Mouse (Mus musculus): ENCODE data around the gene Eif4a2. TPM values are rescaled to one million over a fixed set of nuclear protein-coding genes. Genes with fewer than 3 reads are reported as not detected.

Gene Eif4a2
- total and polyA plus RNA-seq, 3 experiments: 358 to 660 (median 475) TPM

DNA sequence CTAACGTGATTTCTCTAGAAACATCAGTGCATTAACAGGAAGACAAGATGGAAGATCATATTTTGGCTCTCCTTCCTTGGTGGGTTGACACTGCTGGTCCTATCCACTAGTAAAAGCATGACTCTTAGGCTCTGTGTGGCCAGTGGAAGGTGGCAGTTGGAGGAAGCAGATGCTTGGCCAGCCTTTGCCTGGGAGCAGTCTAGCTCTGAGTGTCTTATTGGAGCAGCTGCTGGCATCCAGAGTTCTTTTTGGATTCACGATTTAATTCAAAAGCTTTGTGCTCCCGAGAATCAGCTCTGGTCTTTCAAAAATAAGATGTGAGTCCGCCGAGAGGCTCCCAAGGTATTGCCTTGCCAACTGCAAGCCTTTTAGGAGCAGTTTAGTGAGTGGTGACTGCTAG lies 38.0 kb downstream of the Eif4a2 start:
- H3K4me2 ChIP-seq (ENCODE audit: insufficient read depth, low read depth, poor library complexity, severe bottlenecking): no peak overlapping the region
- in situ Hi-C loops (cut with MboI; ENCODE audit: low pct_ligation_motif_present, low pct_unique_long_range_greater_than_20kb, low sequenced_read_pairs) (loop anchor here (5.0 to 10.0 kb wide), 2 partner anchors 137 to 290 kb away; no protein-coding TSS in a partner anchor), dilution Hi-C loops (cut with MboI; ENCODE audit: extremely low pct_ligation_motif_present, extremely low pct_unique_long_range_greater_than_20kb, low sequenced_read_pairs) (no loop called here)
- H3K4me1 ChIP-seq (ENCODE audit: control insufficient read depth in 1 of 2, insufficient read depth in 2 of 2): peaks cover 16 to 52% of the 10 kb centered on the region in 2 experiments; a peak in 3 of 4 replicates
- no peaks in the 10 kb centered on the region for H3K9me3 ChIP-seq (replicated peaks; ENCODE audit: low read length)
- H3K79me2 ChIP-seq (replicated peaks; ENCODE audit: control insufficient read depth, extremely low read depth, insufficient read depth, poor library complexity, severe bottlenecking): no peaks in the 10 kb centered on the region
- TF ChIP-seq KAT2A (IDR thresholded peaks at IDR 0.05; ENCODE audit: insufficient replicate concordance, low read length) (no peak), CHD2 (IDR thresholded peaks at IDR 0.05; ENCODE audit: low read length) (no peak), SMC3 (IDR thresholded peaks at IDR 0.05; ENCODE audit: low read depth, low read length) (no peak), GABPA (IDR thresholded peaks at IDR 0.05; ENCODE audit: insufficient replicate concordance, low read depth, low read length) (no peak), POLR2A (IDR thresholded peaks at IDR 0.05; ENCODE audit: low read depth, low read length) (no peak), MAX (IDR thresholded peaks at IDR 0.05; ENCODE audit: low read length) (no peak), POLR2AphosphoS2 (IDR thresholded peaks at IDR 0.05; ENCODE audit: low read depth, low read length) (no peak), ZMIZ1 (IDR thresholded peaks at IDR 0.05; ENCODE audit: low read depth, low read length) (no peak), NRF1 (IDR thresholded peaks at IDR 0.05; ENCODE audit: low read depth, low read length) (no peak), HCFC1 (IDR thresholded peaks at IDR 0.05; ENCODE audit: low read depth, low read length) (no peak), CHD1 (IDR thresholded peaks at IDR 0.05; ENCODE audit: low read depth, low read length) (no peak), MXI1 (IDR thresholded peaks at IDR 0.05; ENCODE audit: low read depth, low read length) (no peak), TBP (conservative IDR thresholded peaks at IDR 0.05; ENCODE audit: low read depth, low read length) (no peak), UBTF (IDR thresholded peaks at IDR 0.05; ENCODE audit: low read depth, low read length) (no peak), JUN (IDR thresholded peaks at IDR 0.05; ENCODE audit: insufficient read depth, low read depth, low read length) (no peak)
- no peak for DNase-seq (ENCODE audit: extremely low read depth)
- H3K9ac ChIP-seq (ENCODE audit: insufficient read depth, low read depth): no peak overlapping the region
- H3K27ac ChIP-seq (ENCODE audit: insufficient read depth, low read depth): no peak overlapping the region
- no peaks in the 10 kb centered on the region for H3K36me3 ChIP-seq (replicated peaks in 1 of 2; ENCODE audit: control insufficient read depth in 1 of 2, insufficient read depth in 1 of 2, low read length in 1 of 2)
- H3K4me3 ChIP-seq (replicated peaks in 1 of 3; ENCODE audit: low read depth in 2 of 3, low read length in 2 of 3, poor library complexity in 1 of 3): no peak overlapping the region
- peaks cover 3% of the 10 kb centered on the region for H3K27me3 ChIP-seq (replicated peaks)

DNA sequence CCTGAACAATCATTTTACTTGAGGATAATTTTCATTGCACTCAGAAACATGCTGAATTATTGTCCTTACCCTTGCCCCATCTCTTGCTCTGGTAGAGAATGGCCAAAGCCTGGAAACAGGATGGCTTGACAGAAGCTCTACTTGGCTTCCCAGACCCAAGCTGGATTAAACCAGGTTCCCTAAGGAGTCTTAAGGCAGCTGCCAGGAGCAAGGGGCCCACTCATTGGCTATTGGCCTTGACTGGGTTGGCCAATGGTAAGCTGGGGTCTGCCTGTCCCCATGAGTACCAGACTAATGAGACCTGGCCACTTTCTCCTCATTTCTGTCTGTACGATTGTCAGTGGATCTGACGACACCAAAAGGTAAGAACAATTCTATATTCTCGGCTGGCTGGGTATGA lies 39.0 kb downstream of the Eif4a2 start, which contains the start of gene Adipoq:
Adipoq (plus strand) TSS at position 257 of the 400 bp plus-strand sequence.
- DNase-seq (ENCODE audit: extremely low read depth): no peak
- in situ Hi-C loops (cut with MboI; ENCODE audit: low pct_ligation_motif_present, low pct_unique_long_range_greater_than_20kb, low sequenced_read_pairs) (loop anchor here (5.0 to 10.0 kb wide), 2 partner anchors 136 to 289 kb away; no protein-coding TSS in a partner anchor), dilution Hi-C loops (cut with MboI; ENCODE audit: extremely low pct_ligation_motif_present, extremely low pct_unique_long_range_greater_than_20kb, low sequenced_read_pairs) (no loop called here)

More for the DNA sequence above, 39.0 kb downstream of the Eif4a2 start, which contains the start of gene Adipoq:
- H3K9ac ChIP-seq (ENCODE audit: insufficient read depth, low read depth): no peak within 1 kb of the TSS
- H3K9me3 ChIP-seq (replicated peaks; ENCODE audit: low read length): no peaks in the 10 kb centered on the region
- H3K4me2 ChIP-seq (ENCODE audit: insufficient read depth, low read depth, poor library complexity, severe bottlenecking): no peak within 1 kb of the TSS
- H3K4me1 ChIP-seq (ENCODE audit: control insufficient read depth in 1 of 2, insufficient read depth in 2 of 2): peaks cover 13 to 53% of the 10 kb centered on the region in 2 experiments; a peak in 3 of 4 replicates
- no peaks in the 10 kb centered on the region for H3K36me3 ChIP-seq (replicated peaks in 1 of 2; ENCODE audit: control insufficient read depth in 1 of 2, insufficient read depth in 1 of 2, low read length in 1 of 2)
- H3K79me2 ChIP-seq (replicated peaks; ENCODE audit: control insufficient read depth, extremely low read depth, insufficient read depth, poor library complexity, severe bottlenecking): no peaks in the 10 kb centered on the region
- H3K27ac ChIP-seq (ENCODE audit: insufficient read depth, low read depth): no peak within 1 kb of the TSS
- TF ChIP-seq RAD21 (IDR thresholded peaks at IDR 0.05; ENCODE audit: low read depth, low read length) (no peak), ZKSCAN1 (IDR thresholded peaks at IDR 0.05; ENCODE audit: borderline replicate concordance, low read depth, low read length) (no peak)
- H3K27me3 ChIP-seq (replicated peaks): peaks cover 3% of the 10 kb centered on the region
- no peak within 1 kb of the TSS for H3K4me3 ChIP-seq (replicated peaks in 1 of 3; ENCODE audit: low read depth in 2 of 3, low read length in 2 of 3, poor library complexity in 1 of 3)
